Mouse (Mus musculus): ENCODE data around the gene Nup153.

The Nup153 gene

GRCm38 (mm10) chr13:46727837-46728268 is at the start of gene Nup153:
TSS of gene Nup153 (minus strand) at chr13:46727940.
- DNase-seq (ENCODE audit: low read depth) = peak; percentile 97

GRCm38 (mm10) chr13:46777461-46777860 is 49.7 kb upstream of the Nup153 start:
- DNase-seq (ENCODE audit: low read depth) = no peak

GRCm38 (mm10) chr13:46776636-46777305 is 49.0 kb upstream of the Nup153 start:
- DNase-seq (ENCODE audit: low read depth) = peak; percentile 26

GRCm38 (mm10) chr13:46774998-46775397 is 47.3 kb upstream of the Nup153 start:
- DNase-seq (ENCODE audit: low read depth) = peak; percentile 98

GRCm38 (mm10) chr13:46772581-46772980 is 44.8 kb upstream of the Nup153 start:
- DNase-seq (ENCODE audit: low read depth) = no peak

GRCm38 (mm10) chr13:46765361-46765760 is 37.6 kb upstream of the Nup153 start:
- DNase-seq (ENCODE audit: low read depth) = peak; percentile 86

GRCm38 (mm10) chr13:46763210-46763609 is 35.5 kb upstream of the Nup153 start:
- no peak for DNase-seq (ENCODE audit: low read depth)

- no peak for DNase-seq (ENCODE audit: low read depth)
Measured at GRCm38 (mm10) chr13:46760921-46761320, 33.2 kb upstream of the Nup153 start.

- no peak for DNase-seq (ENCODE audit: low read depth)
Measured at GRCm38 (mm10) chr13:46759281-46759809, 31.6 kb upstream of the Nup153 start.

GRCm38 (mm10) chr13:46758627-46759026 is 30.9 kb upstream of the Nup153 start:
- DNase-seq (ENCODE audit: low read depth) = no peak

- DNase-seq (ENCODE audit: low read depth) = no peak
Measured at GRCm38 (mm10) chr13:46757946-46758345, 30.2 kb upstream of the Nup153 start.

GRCm38 (mm10) chr13:46753294-46753693 is 25.6 kb upstream of the Nup153 start:
- DNase-seq (ENCODE audit: low read depth) = no peak

- DNase-seq (ENCODE audit: low read depth) = no peak
Measured at GRCm38 (mm10) chr13:46752566-46753229, 25.0 kb upstream of the Nup153 start.

GRCm38 (mm10) chr13:46748138-46748873 is 20.6 kb upstream of the Nup153 start:
- DNase-seq (ENCODE audit: low read depth) = peak; percentile 20

- no peak for DNase-seq (ENCODE audit: low read depth)
Measured at GRCm38 (mm10) chr13:46743821-46744220, 16.1 kb upstream of the Nup153 start.

GRCm38 (mm10) chr13:46742367-46742766 is 14.6 kb upstream of the Nup153 start:
- DNase-seq (ENCODE audit: low read depth) = no peak

- no peak for DNase-seq (ENCODE audit: low read depth)
Measured at GRCm38 (mm10) chr13:46739426-46739825, 11.7 kb upstream of the Nup153 start.

GRCm38 (mm10) chr13:46737482-46737881 is 9.7 kb upstream of the Nup153 start:
- peak; percentile 49 for DNase-seq (ENCODE audit: low read depth)

GRCm38 (mm10) chr13:46736479-46736865 is 8.7 kb upstream of the Nup153 start:
- DNase-seq (ENCODE audit: low read depth) = peak; percentile 72

GRCm38 (mm10) chr13:46735808-46736478 is 8.2 kb upstream of the Nup153 start:
- DNase-seq (ENCODE audit: low read depth) = peak; percentile 91

GRCm38 (mm10) chr13:46735219-46735807 is 7.6 kb upstream of the Nup153 start:
- peak; percentile 65 for DNase-seq (ENCODE audit: low read depth)

GRCm38 (mm10) chr13:46729998-46730397 is 2.3 kb upstream of the Nup153 start:
- DNase-seq (ENCODE audit: low read depth) = no peak
